7 mouse cellular contexts compared by ENCODE assay signal in genomic region chr2:27006255-27006654, GRCm38 (mm10).
"Had no signal": no experiment of that assay in that cellular context is flagged by ENCODE, and none has a peak within 500 bp of the region (broad histone marks: within the 10 kb centered on the region; RNA-seq: fewer than 3 reads in every experiment).

No protein-coding gene starts in this region.

- DNase-seq: kidney, adult 2 months; kidney, postnatal 14 days; lung, adult 18-20 months; lung, postnatal 36 days; midbrain, embryonic 14.5 days; thymus, adult 18-20 months; thymus, postnatal 14 days had no signal
